Mouse (Mus musculus): ENCODE data around the gene Tcf15.

Tcf15 gene

DNA sequence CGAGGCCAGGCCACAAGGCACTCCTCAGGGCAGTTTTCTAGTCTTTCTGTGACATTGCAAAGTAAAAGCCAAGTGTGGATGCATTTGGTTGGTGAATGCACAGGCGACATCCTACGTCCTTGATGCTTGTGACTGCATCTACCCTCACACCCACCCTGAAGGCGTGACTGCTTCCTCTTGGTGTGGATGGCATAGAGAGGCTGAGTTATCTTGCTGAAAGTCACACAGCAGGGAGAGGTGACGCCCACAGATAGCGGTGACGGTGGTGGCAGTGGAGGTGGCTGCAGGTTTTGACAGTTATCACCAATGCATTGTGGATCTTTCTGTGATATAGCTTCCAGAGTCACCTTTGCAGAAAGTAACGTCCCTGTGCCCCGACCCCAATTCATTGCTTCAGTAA, 20.5 kb upstream of the Tcf15 start:
- DNase-seq (ENCODE audit: low read depth, low spot score) = no peak

DNA sequence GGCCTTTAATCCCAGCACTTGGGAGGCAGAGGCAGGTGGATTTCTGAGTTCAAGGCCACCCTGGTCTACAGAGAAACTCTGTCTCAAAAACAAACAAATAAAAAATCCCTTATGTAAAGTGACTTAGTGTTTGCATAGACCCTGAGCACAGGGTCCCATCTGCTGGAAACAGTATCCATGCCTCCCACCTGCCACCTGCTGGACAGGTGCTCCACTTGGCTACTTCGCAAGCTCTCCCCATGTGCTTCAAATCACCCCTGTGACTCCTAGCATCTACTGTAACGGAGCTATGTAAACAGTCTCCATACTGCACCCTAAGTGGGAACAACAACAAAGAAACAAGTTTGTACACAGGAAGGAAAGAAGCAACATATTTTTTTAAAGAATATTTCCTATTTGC, 14.8 kb upstream of the Tcf15 start:
- no peak for DNase-seq (ENCODE audit: low read depth, low spot score)

DNA sequence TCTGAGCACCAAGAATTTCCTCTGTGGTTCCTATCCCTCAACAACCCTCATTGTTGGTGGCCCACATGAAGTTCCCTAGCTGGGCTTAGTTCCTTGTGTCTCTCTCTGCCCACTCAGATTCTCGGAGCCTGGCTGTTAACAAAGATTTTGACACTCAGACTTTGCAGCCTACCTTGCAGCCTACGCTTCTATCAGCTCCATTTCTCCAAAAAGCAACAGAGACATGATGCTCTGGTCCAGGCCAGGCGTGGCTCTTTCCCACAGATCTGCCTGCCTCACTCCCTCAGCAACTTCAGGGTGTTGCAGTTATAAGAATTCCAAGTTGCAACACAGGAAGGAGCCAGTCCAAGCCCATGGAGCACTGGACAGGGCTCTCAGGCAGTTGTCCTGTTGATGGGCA, 13.6 kb upstream of the Tcf15 start:
- DNase-seq (ENCODE audit: low read depth, low spot score) = no peak

DNA sequence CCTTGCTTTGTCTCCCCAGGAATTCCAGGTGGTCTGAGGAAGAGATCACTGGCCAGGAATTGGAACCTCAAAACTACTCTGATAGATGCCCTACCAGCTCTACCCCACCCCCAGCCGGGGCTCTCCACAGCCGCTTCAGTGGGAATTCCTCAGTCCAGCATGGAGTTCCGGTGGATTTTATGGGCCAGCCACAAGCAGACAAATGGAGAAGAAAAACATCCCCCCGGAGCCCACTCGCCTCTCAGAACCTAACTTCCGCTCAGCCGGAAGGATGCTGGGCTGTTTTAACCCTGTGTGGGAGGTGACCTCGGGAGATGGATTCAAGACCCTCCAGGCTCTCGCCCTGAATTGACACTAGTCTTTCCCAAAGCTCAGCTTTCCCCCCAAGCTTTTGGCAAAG, 11.3 kb upstream of the Tcf15 start:
- no peak for DNase-seq (ENCODE audit: low read depth, low spot score)

DNA sequence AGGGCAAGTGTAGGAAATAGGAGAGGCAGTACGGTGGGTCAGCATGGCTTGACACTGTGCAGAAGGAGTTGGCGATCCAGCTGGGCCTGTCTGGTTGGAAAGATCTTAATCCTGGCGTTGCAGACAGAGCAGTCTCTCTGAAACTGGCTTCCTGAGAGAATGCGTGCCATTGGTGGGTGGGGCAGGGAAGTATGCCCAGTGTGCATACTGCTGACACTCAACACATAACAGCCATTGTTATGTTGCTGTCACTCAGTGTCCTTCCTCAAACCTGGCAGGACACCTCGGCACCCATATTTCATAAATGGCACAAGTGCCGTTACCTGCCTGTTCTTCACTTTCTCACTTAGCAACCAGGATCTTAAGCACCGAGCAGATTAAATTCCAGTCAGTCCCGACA, 10.7 kb upstream of the Tcf15 start:
- no peak for DNase-seq (ENCODE audit: low read depth, low spot score)

DNA sequence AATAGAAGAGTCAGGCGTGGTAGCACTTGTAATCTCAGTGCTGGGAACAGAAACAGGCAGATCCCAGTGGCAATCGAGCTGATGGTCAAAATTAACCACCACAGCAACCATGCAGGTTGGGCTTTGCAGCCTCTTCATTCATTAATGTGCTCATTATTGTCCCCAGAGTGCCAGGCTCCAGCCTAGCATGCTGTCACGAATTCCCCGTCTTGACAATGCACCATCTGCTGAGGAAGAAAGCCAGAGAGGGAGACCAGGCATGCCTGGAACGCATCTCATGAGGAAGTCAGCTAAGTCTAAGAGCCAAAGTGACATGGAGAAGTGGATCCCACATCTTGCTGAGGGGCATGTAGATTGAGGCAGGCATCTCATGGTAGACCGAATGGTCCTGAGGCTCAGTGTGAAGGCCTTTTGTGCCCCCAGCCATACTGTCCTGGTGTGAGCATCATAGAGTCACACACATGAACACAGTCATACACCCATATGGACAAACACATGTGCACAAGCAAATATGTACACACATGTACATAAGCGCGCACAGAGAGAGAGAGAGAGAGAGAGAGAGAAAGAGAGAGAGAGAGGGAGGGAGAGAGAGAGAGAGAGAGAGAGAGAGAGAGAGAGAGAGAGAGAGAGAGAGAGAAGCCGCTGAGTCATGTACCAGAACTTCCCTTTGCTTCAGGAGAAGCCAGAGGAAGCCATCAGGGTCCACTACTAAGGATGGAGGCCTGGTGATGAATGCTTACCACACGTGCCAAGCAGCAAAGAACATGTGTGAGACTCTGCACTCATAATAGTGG, 4.0 kb upstream of the Tcf15 start:
- no peak for DNase-seq (ENCODE audit: low read depth, low spot score)

DNA sequence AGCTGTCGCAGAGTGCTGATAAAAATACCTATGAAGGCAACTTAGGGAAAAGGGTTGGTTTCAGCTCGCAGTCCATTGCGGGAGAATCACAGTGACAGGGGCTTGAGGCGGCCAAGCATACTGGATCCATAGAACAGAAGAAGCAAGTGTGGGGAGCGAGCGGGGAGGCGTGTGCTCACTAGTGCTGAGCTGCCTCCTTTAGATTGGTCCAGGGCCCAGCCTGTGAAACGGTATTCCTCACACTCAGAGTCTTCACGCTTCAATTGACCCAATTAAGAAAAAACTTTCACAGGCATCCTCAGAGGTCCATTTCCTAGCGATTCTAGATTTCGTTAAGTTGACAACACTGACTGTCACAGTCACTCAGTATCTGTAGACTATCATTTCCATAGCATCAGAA, 2.4 kb upstream of the Tcf15 start:
- DNase-seq (ENCODE audit: low read depth, low spot score) = no peak

DNA sequence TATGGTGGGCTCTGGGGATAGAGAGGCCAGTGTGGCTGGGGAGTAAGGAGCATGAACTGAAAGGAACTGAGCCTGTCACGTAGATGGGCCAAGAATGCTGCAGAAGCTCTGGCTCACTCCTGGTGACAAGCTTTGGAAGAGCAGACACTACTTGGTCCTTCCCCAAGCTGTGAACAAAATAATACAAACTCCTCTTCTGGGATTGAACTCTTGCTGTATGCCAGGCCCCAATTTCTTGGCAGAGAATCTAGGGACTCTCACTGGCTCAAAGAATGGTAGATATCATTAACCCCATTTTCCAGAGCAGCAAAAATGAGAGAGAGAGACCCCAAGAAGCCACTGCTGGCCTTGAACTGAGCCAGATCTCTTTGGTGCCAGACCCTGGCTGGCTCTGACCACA, 1.9 kb upstream of the Tcf15 start:
- no peak for DNase-seq (ENCODE audit: low read depth, low spot score)

DNA sequence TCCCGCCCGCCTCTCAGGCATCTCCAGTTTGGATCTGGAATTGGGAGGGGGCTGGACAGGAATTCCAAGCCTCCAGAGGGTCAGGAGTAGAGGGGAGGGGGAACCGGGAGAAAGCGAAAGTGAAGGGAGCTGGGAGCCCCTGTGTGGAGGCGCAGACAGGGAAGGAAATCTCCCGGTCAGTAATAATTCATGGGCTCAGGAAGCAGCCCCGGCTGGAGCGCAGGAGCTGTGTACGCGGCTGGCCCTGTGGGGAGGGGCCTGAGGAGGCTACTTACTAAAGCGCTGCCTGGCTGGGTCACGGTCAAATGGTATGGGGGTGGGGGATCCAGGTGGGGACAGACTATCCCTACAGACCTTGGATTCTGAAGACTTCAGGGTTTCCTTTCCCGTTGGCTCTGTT, 1.3 kb upstream of the Tcf15 start:
- DNase-seq (ENCODE audit: low read depth, low spot score) = no peak

DNA sequence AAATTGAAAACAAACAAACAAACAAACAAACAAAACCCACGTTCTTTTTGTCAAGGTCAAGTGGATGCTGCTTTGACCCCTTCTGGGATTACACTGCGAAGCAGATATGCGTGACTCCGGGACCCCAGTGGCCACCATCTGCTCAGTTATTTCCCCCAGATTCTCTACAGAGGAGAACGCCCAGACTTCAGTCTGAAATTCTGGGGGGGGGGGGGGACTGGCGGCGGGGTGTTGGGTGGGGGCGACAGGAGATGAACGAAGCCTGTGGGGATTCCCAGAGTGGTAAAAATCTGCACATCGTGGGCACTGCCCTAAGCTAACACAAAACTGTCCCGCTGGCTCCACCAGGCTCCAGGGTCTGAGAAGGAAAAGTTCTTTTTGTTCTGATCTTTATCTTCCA, 790 bp upstream of the Tcf15 start:
- DNase-seq (ENCODE audit: low read depth, low spot score) = no peak

DNA sequence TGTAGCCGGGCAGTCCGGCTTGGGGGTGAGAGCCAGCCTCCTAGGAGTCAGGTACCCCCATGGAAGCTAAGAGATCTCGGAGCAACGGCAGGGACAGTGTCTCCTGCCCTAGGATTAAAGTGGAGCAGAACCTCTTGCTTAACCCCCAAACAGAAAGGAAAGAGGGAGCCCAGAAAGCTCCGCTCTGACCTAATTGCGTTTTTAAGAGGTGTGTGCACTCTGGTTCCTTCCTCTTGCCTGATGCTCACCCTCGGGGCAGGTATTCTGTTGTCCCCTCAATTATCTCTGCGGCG, 743 bp downstream of the Tcf15 start:
- DNase-seq (ENCODE audit: low read depth, low spot score) = no peak

DNA sequence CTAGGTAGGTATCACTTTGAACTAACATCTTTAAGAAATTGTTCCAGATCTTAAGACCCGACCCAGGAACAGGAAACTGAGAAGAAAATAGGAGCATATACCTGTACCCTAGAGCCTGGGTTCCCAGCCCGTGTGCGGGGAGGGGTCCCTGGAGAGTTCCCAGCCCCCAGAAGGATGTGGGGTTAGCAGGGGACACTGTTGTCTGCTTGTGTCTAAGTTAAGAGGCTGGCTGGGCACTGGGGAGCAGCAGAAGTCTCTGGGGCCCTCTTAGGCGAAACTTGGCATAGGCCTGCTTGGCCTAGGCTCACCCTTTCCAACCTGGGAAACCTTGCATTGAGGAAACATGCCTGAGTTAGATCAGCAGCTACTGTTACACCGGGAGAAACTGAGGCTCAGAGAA, 1.1 kb downstream of the Tcf15 start:
- DNase-seq (ENCODE audit: low read depth, low spot score) = no peak

DNA sequence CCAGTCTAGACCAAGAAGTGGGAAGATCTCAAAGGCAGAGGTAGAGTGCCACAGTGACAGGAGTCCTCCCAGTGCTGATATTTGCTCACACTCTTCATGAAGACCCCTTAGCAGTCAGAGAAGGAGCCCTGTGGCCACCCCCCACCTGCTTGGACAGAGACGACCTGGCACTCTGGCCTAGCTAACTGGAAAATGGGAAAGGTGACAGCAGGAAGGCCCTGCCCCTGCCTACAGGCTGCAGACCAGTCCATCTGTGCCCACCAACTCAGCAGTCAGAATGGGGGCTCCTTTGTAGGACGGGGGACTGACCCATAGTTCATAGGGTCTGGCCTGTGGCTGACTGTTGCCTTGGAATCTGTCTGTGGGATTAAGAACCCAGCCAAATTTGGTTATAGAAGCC, 2.4 kb downstream of the Tcf15 start:
- no peak for DNase-seq (ENCODE audit: low read depth, low spot score)

DNA sequence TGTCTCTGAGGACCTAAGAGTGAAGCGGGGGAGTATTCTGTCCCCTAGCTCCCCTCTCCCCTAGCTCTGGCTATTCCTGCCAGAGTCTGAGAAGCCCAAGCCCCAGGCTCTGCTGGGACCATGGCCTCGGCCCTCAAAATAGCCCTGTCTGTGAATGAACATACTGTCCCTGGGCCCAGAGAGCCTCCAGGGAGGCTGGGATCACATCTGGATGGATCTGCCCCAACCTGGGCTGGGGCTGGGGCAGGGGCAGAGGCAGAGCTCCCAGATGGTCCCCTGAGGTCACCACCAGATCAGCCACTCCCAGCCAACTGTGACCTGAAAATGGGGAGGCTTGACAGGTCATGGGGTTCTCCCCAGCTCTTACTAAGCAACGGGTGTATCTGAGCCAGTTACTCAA, 3.7 kb downstream of the Tcf15 start:
- no peak for DNase-seq (ENCODE audit: low read depth, low spot score)

DNA sequence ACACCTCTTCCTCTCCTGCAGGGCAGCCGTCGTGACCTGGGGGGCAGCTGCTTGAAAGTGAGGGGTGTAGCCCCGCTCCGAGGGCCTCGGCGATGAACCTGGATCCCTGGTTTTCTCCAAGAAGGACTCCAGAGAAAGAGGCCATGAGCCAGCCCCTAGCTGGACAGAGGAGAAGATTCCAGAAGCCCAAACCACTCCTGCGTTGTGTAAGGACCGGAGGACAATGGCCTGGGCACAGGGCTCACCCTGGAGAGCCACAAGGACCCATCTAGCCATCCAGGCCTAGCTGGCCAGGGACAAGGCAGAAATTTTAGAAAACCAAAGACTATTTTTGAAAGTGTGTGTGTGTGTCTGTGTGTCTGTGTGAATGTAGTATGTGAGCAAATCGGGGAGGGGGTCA, 5.3 kb downstream of the Tcf15 start:
- DNase-seq (ENCODE audit: low read depth, low spot score) = no peak

DNA sequence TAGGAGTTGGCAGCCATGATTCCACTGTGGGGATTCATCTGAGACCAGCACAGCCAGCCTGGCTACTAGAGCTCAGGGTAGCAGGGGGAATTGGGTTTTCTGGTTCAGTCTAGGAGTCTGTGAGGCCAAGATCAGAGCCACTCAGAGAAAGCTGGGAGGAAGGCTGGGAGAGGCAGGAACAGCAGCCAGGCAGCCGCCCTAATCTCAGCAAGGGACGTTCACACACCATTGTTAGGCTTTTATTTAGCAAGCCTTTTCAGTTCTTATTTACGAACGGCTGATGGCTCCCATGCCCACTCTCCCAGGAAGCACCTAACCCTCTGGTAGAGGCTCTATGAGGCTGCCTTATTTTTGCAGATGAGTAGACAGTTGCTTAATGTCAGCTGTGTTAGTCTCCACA, 6.5 kb downstream of the Tcf15 start:
- no peak for DNase-seq (ENCODE audit: low read depth, low spot score)

DNA sequence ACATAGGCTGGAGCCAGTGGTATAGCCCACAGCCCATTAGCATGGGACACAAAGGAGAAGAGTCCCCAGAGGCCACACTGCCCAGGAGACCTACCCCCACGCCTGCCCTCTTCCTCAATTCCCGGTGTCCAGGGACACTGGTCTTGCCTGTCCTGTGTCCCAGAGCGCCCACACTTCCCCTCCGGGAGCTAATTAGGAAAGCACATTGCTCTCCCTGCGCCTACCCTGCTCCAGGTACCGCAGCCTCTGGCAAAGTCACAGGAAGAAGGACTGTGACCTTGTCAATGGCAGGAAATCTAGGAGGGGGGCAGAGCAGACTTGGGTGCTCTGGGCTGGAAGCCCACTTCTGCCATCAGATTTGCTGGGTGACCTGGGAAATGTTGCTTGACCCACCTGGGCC, 7.0 kb downstream of the Tcf15 start:
- DNase-seq (ENCODE audit: low read depth, low spot score) = no peak

DNA sequence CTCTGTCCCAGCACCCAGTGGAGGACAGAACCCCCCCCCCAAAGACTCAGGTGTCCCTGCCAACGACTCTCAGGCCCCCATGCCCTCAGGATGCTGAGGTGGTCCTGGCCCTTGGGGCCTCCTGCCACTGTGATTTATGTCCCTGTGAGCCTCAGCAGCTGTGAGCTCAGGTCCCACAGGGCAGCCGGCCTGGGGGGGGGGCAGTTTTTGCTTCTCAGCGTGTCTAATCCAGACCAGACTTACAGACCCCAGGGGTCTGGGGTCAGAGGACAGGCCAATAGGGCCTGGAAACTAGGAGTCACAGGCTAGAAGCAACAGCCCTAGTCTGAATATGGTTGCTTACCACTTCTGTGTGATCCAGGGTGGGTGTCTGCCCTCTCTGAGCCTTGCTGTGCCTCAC, 10.0 kb downstream of the Tcf15 start:
- DNase-seq (ENCODE audit: low read depth, low spot score) = no peak

DNA sequence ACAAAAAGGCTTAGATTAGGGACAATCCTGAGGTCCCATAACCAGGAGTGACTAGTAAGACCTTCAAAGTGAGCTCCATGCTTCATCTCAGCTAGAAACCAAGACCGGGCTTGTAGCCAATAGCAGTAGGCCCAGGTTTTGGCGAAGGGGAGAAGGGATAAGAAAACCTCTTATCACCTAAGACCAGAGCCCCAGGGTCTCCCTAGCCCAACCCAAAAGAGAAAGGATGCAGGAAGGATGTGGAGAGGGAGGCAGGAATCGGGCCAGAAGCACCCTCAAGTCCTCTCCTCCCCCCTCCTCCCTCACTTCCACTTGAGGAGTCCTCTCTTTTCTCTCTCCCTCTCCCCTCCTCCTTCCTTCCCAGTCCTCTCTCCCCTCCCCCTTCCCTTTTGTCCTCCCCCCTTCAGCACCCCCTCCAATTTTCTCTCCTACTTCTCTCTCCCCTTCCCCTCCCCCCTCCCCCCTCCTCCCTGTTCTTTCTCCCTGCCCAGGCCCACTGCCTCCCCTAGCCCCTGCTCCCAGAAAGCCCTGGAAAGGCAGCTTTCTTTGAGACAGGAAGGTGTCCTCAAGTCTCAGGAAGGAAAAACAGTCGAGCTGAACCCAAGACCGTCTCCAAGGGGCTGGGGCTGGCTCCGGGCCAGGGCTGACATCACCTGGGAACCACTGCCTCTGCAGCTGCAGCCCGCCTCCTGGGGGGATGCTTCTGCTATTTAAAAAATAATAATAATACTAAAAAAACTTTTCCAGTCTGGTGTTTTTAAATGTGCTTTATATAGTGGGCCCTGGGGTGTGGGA, 12.2 kb downstream of the Tcf15 start:
- no peak for DNase-seq (ENCODE audit: low read depth, low spot score)

DNA sequence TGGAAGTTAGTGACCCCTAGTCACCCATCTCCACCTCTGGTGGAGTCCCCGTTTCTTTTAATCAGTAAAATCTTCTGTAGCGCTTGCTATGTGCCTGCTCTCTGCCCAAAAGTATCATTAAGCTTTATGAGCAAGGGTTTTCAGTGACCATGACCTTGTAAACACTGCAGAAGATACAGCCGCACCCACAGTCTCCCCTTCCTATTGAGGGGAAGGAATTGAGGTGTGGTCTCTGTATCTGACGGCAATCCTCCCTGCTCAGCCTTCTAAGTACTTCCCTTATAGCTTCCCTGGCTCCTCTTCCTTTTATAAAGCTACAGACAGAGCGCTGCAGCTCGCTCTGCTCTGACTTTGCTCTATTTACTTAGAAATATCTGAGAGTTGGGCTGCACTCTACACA, 13.1 kb downstream of the Tcf15 start:
- DNase-seq (ENCODE audit: low read depth, low spot score) = no peak

DNA sequence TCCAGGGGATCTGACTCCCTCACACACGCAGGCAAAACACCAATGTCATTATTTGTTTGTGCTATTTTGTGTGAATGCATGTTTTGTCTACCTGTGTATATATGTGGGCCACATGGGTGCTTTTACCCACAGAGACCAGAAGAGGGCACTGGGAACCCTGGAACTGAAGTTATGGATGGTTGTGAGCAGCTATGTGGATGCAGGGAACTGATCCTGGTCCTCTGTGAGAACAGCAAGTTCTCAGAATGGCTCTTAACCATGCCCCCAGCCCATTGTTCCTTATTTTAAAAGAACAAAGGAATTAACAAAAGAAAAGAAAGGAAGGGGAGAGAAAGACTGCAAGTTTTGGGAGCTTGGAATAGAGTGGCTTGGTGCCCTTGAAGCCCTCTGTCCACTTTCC, 16.1 kb downstream of the Tcf15 start:
- no peak for DNase-seq (ENCODE audit: low read depth, low spot score)

DNA sequence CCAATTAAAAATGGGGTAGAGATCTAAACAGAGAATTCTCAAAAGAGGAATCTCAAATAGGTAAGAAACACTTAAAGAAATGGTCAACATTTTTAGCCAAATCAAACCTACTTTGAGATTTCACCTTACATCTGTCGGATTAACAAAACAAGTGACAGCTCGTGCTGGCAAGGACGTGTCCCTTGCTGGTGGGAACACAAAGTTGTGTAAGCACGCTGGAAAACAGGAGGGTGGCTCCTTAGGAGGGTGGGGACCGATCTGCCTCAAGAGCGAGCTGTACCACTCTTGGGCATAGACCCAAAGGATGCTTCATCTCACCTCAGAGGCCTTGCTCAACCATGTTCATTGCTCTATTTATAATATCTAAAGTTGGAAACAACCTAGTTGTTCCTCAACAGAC, 22.9 kb downstream of the Tcf15 start:
- DNase-seq (ENCODE audit: low read depth, low spot score) = no peak

DNA sequence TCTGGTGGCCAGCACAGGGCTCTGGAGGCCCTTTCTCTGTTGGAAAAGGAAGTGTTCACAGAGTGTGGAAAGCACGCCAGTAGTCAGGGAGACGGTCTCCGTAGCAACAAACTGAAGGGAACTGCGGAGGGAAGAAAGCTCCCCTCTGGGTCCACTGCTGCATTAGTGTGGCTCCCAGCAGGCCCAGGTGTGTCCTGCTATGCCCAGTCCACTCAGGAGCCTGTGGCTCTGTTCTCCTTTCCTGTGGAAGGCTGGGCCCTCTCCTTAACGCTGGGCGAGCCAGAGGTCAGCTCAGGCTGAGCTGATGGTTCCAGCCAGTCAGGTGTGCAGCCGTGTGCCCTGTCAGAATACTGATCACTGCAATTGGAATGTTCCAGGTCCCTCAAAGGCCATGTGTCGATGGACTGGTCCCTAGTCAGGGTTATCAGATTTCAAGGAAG, 24.5 kb downstream of the Tcf15 start:
- DNase-seq (ENCODE audit: low read depth, low spot score) = no peak

DNA sequence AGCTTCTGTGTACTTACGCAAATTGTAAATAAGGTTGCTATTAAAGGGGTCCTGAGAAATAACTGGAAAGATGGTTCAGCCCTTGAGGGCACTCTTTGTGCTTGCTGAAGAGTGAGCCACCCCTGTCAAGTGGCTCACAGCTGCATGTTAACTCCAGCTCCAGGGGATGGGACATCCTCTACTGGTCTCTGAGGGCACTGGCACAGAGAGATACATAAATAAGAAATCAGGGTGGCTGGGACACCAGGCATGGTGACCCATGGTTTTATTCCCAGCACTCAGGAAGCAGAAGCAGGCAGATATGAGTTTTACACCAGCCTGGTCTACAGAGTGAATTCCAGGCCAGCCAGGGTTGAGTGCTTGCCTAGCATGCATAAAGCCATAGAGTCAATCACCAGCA, 26.0 kb downstream of the Tcf15 start:
- no peak for DNase-seq (ENCODE audit: low read depth, low spot score)

All from retina, adult 2 months (tissue).